Mouse (Mus musculus) monocyte, adult 59 days (primary cell): Measurements from ENCODE around the gene Magea2. TPM values are rescaled to one million over a fixed set of nuclear protein-coding genes. Genes with fewer than 3 reads are reported as not detected.

Experiments used
- total RNA-seq, 2 experiments: library from RNA; stranded (reverse); gene quantifications; one replicate each; pipeline ENCODE4 v1.2.4; 2023

Magea2 gene
- not detected for total RNA-seq

GRCm38 (mm10) chrX:155093566-155093965, at the start of gene Magea2:
Gene Magea2 (minus strand): TSS chrX:155093666.

GRCm38 (mm10) chrX:155128312-155128711, 34.8 kb upstream of the Magea2 start, which contains the start of gene Cldn34b2:
Gene Cldn34b2 (minus strand): TSS chrX:155128412.

GRCm38 (mm10) chrX:155089693-155090092, 3.8 kb downstream of the Magea2 start, which contains the start of gene Magea1:
Gene Magea1 (minus strand): TSS chrX:155089793.

GRCm38 (mm10) chrX:155063045-155063444, 30.4 kb downstream of the Magea2 start, which contains the start of gene Magea5:
Gene Magea5 (minus strand): TSS chrX:155063145.

GRCm38 (mm10) chrX:154995750-154996149, 97.7 kb downstream of the Magea2 start, which contains the start of gene Magea8:
Gene Magea8 (minus strand): TSS chrX:154995850.

Other genes with a start within 250 kb of the Magea2 start
- gene Cldn34b1, start 203.4 kb downstream of the Magea2 start, total RNA-seq = not detected
- gene Magea6, start 157.7 kb downstream of the Magea2 start, total RNA-seq = not detected
- not detected for gene Magea3, start 144.2 kb downstream of the Magea2 start, total RNA-seq
- gene Magea8, start 97.8 kb downstream of the Magea2 start, total RNA-seq = not detected
- gene Magea5, start 30.5 kb downstream of the Magea2 start, total RNA-seq = not detected
- gene Magea1, start 3.9 kb downstream of the Magea2 start, total RNA-seq = not detected
- under 1 TPM in 1 of 2 experiments, not detected in 1; 0.63 TPM for gene Cldn34b2, start 34.7 kb upstream of the Magea2 start, total RNA-seq
- 1,000 to 10,000 TPM; 1,750 to 1,972 TPM for gene Sat1, start 122.8 kb upstream of the Magea2 start, total RNA-seq
- 10 to 100 TPM; 66.8 to 73.1 TPM for gene Acot9, start 168.8 kb upstream of the Magea2 start, total RNA-seq
- gene Prdx4, start 247.1 kb upstream of the Magea2 start, total RNA-seq = 10 to 100 TPM; 20.1 to 22.1 TPM